Mouse (Mus musculus): ENCODE data around the gene Hoxd13. TPM values are rescaled to one million over a fixed set of nuclear protein-coding genes. Genes with fewer than 3 reads are reported as not detected.

Hoxd13 gene
- polyA plus RNA-seq, 1 experiment from 2014 or later, result not detected

- 6% methylated on average over 62 of the region's 62 CpGs for WGBS (ENCODE audit: missing documents)
- no peaks in the 10 kb centered on the region for H3K36me3 ChIP-seq (ENCODE audit: inconsistent target)
- H3K79me2 ChIP-seq (ENCODE audit: inconsistent target), result no peaks in the 10 kb centered on the region
- no peak overlapping the region for H3K27ac ChIP-seq
- H3K4me3 ChIP-seq (ENCODE audit: inconsistent target), result no peak overlapping the region
Observed at GRCm38 (mm10) chr2:74657251-74658023, 10.7 kb upstream of the Hoxd13 start.

- 9% methylated on average over 15 of the region's 15 CpGs for WGBS (ENCODE audit: missing documents)
- no peak overlapping the region for H3K27ac ChIP-seq
- no peak overlapping the region for H3K4me3 ChIP-seq (ENCODE audit: inconsistent target)
- H3K79me2 ChIP-seq (ENCODE audit: inconsistent target), result no peaks in the 10 kb centered on the region
- H3K36me3 ChIP-seq (ENCODE audit: inconsistent target), result no peaks in the 10 kb centered on the region
Observed at GRCm38 (mm10) chr2:74658024-74658666, 10.0 kb upstream of the Hoxd13 start.

- H3K4me3 ChIP-seq (ENCODE audit: inconsistent target), result no peak overlapping the region
Observed at GRCm38 (mm10) chr2:74658667-74659371, 9.3 kb upstream of the Hoxd13 start.

GRCm38 (mm10) chr2:74659507-74660005, 8.6 kb upstream of the Hoxd13 start, which contains the start of gene Evx2:
Gene Evx2, minus strand, starts transcription at chr2:74659557.
- Histone ChIP-seq H3K79me2 (ENCODE audit: inconsistent target) (no peaks in the 10 kb centered on the region), H3K36me3 (ENCODE audit: inconsistent target) (no peaks in the 10 kb centered on the region), H3K27ac (no peak within 1 kb of the TSS), H3K4me3 (ENCODE audit: inconsistent target) (no peak within 1 kb of the TSS)
- WGBS (ENCODE audit: missing documents), result 11% methylated on average over 27 of the region's 28 CpGs

More at GRCm38 (mm10) chr2:74658667-74659371, 9.3 kb upstream of the Hoxd13 start:
- no peak overlapping the region for H3K27ac ChIP-seq
- H3K79me2 ChIP-seq (ENCODE audit: inconsistent target), result no peaks in the 10 kb centered on the region
- WGBS (ENCODE audit: missing documents), result 7% methylated on average over 47 of the region's 47 CpGs
- no peaks in the 10 kb centered on the region for H3K36me3 ChIP-seq (ENCODE audit: inconsistent target)

GRCm38 (mm10) chr2:74660421-74661375, 7.4 kb upstream of the Hoxd13 start:
- 8% methylated on average over 29 of the region's 30 CpGs for WGBS (ENCODE audit: missing documents)
- Histone ChIP-seq H3K27ac (no peak overlapping the region), H3K36me3 (ENCODE audit: inconsistent target) (no peaks in the 10 kb centered on the region), H3K4me3 (ENCODE audit: inconsistent target) (no peak overlapping the region), H3K79me2 (ENCODE audit: inconsistent target) (no peaks in the 10 kb centered on the region)

- H3K79me2 ChIP-seq (ENCODE audit: inconsistent target), result no peaks in the 10 kb centered on the region
- H3K4me3 ChIP-seq (ENCODE audit: inconsistent target), result no peak overlapping the region
- no peak overlapping the region for H3K27ac ChIP-seq
- WGBS (ENCODE audit: missing documents), result 5% methylated on average over 12 of the region's 14 CpGs
- H3K36me3 ChIP-seq (ENCODE audit: inconsistent target), result no peaks in the 10 kb centered on the region
Observed at GRCm38 (mm10) chr2:74661685-74662084, 6.4 kb upstream of the Hoxd13 start.

GRCm38 (mm10) chr2:74663291-74663925, 4.7 kb upstream of the Hoxd13 start:
- H3K4me3 ChIP-seq (ENCODE audit: inconsistent target), result no peak overlapping the region
- WGBS (ENCODE audit: missing documents), result 8% methylated on average over 18 of the region's 18 CpGs
- no peaks in the 10 kb centered on the region for H3K36me3 ChIP-seq (ENCODE audit: inconsistent target)
- no peaks in the 10 kb centered on the region for H3K79me2 ChIP-seq (ENCODE audit: inconsistent target)
- H3K27ac ChIP-seq, result no peak overlapping the region

GRCm38 (mm10) chr2:74666411-74666810, 1.7 kb upstream of the Hoxd13 start:
- Histone ChIP-seq H3K4me3 (ENCODE audit: inconsistent target) (no peak overlapping the region), H3K27ac (no peak overlapping the region), H3K79me2 (ENCODE audit: inconsistent target) (no peaks in the 10 kb centered on the region), H3K36me3 (ENCODE audit: inconsistent target) (no peaks in the 10 kb centered on the region)
- 5% methylated on average over 7 of the region's 7 CpGs for WGBS (ENCODE audit: missing documents)

GRCm38 (mm10) chr2:74667191-74667841, 794 bp upstream of the Hoxd13 start:
- H3K36me3 ChIP-seq (ENCODE audit: inconsistent target), result no peaks in the 10 kb centered on the region
- H3K27ac ChIP-seq, result no peak overlapping the region
- no peak overlapping the region for H3K4me3 ChIP-seq (ENCODE audit: inconsistent target)
- no peaks in the 10 kb centered on the region for H3K79me2 ChIP-seq (ENCODE audit: inconsistent target)
- 12% methylated on average over 36 of the region's 36 CpGs for WGBS (ENCODE audit: missing documents)

GRCm38 (mm10) chr2:74668370-74669229, 490 bp downstream of the Hoxd13 start:
- Histone ChIP-seq H3K27ac (no peak overlapping the region), H3K36me3 (ENCODE audit: inconsistent target) (no peaks in the 10 kb centered on the region), H3K79me2 (ENCODE audit: inconsistent target) (no peaks in the 10 kb centered on the region), H3K4me3 (ENCODE audit: inconsistent target) (no peak overlapping the region)
- WGBS (ENCODE audit: missing documents), result 2% methylated on average over 59 of the region's 74 CpGs

GRCm38 (mm10) chr2:74669230-74669578, 1.1 kb downstream of the Hoxd13 start:
- H3K27ac ChIP-seq, result no peak overlapping the region
- WGBS (ENCODE audit: missing documents), result 3% methylated on average over 3 of the region's 3 CpGs
- H3K79me2 ChIP-seq (ENCODE audit: inconsistent target), result no peaks in the 10 kb centered on the region
- H3K36me3 ChIP-seq (ENCODE audit: inconsistent target), result no peaks in the 10 kb centered on the region
- no peak overlapping the region for H3K4me3 ChIP-seq (ENCODE audit: inconsistent target)

GRCm38 (mm10) chr2:74669650-74670235, 1.6 kb downstream of the Hoxd13 start:
- Histone ChIP-seq H3K36me3 (ENCODE audit: inconsistent target) (no peaks in the 10 kb centered on the region), H3K4me3 (ENCODE audit: inconsistent target) (no peak overlapping the region), H3K27ac (no peak overlapping the region), H3K79me2 (ENCODE audit: inconsistent target) (no peaks in the 10 kb centered on the region)
- 10% methylated on average over 14 of the region's 14 CpGs for WGBS (ENCODE audit: missing documents)

Data from macrophage (primary cell).